Comparison of ENCODE assay signal across 12 mouse cellular contexts in genomic region chr1:23184728-23185127, GRCm38 (mm10).
DNase-seq lines count a peak whose midpoint lies in the region; ATAC-seq and TF ChIP-seq lines count a peak whose summit lies in the region.
"Had no signal": no experiment of that assay in that cellular context is flagged by ENCODE, and none has a peak within 500 bp of the region (broad histone marks: within the 10 kb centered on the region; RNA-seq: fewer than 3 reads in every experiment).

No protein-coding gene starts in this region.

- ATAC-seq in liver, embryonic 15.5 days (ENCODE audit: insufficient read depth), result 0 out of 2 replicates have a peak, but pooled peaks have one; percentile 13
- no peak for ATAC-seq in liver, embryonic 12.5 days
- no peak for ATAC-seq in heart, embryonic 16.5 days (replicated peaks; ENCODE audit: extremely low read depth, insufficient read depth, low FRiP score)
- ATAC-seq in intestine, postnatal 0 days, result no peak
- ATAC-seq in forebrain, postnatal 0 days, result no peak
- no peak for ATAC-seq in forebrain, embryonic 12.5 days (ENCODE audit: low FRiP score)
- ATAC-seq: hindbrain, postnatal 0 days; midbrain, embryonic 15.5 days had no signal

- TF ChIP-seq CTCF in intestine, postnatal 0 days (IDR thresholded peaks at IDR 0.05; ENCODE audit: low read depth), result no peak
- no peak for TF ChIP-seq CTCF in forebrain, postnatal 0 days (IDR thresholded peaks at IDR 0.05; ENCODE audit: low read depth)

- 24% methylated on average over 9 of the region's 9 CpGs for WGBS in liver, embryonic 15.5 days (ENCODE audit: insufficient replicate concordance)
- 29% methylated on average over 9 of the region's 9 CpGs for WGBS in liver, embryonic 12.5 days (ENCODE audit: insufficient replicate concordance)
- WGBS in heart, embryonic 16.5 days, result 58% methylated on average over 9 of the region's 9 CpGs
- WGBS in intestine, postnatal 0 days, result 57% methylated on average over 9 of the region's 9 CpGs
- WGBS in forebrain, postnatal 0 days, result 91% methylated on average over 9 of the region's 9 CpGs
- WGBS in forebrain, embryonic 12.5 days, result 89% methylated on average over 9 of the region's 9 CpGs

- peak; percentile 26 to 63 for DNase-seq in kidney, postnatal 36 days
- DNase-seq in forebrain, postnatal 0 days, result no peak
- DNase-seq: liver; thymus, postnatal 36 days had no signal

- peaks cover under 1% of the 10 kb centered on the region; the same call in 1 of the 2 replicates for H3K4me1 ChIP-seq in liver, embryonic 15.5 days (replicated peaks)
- H3K4me1 ChIP-seq in liver, embryonic 12.5 days, result no peaks in the 10 kb centered on the region
- peaks cover 6% of the 10 kb centered on the region for H3K4me1 ChIP-seq in heart, embryonic 16.5 days (ENCODE audit: control insufficient read depth, insufficient read depth, low read length)
- no peaks in the 10 kb centered on the region; the same call in 1 of the 2 replicates for H3K4me1 ChIP-seq in intestine, postnatal 0 days (replicated peaks; ENCODE audit: control insufficient read depth, insufficient read depth, low read length)
- H3K4me1 ChIP-seq in forebrain, postnatal 0 days (ENCODE audit: insufficient read depth), result no peaks in the 10 kb centered on the region
- H3K4me1 ChIP-seq in forebrain, embryonic 12.5 days, result no peaks in the 10 kb centered on the region
- H3K4me1 ChIP-seq: midbrain, embryonic 15.5 days had no signal

- no peak overlapping the region for H3K4me3 ChIP-seq in liver, embryonic 15.5 days (replicated peaks)
- no peak overlapping the region for H3K4me3 ChIP-seq in liver, embryonic 12.5 days
- H3K4me3 ChIP-seq in heart, embryonic 16.5 days (ENCODE audit: low read length), result no peak overlapping the region
- no peak overlapping the region for H3K4me3 ChIP-seq in intestine, postnatal 0 days (ENCODE audit: low read depth, low read length)
- no peak overlapping the region for H3K4me3 ChIP-seq in forebrain, postnatal 0 days (ENCODE audit: low read depth, low read length)
- no peak overlapping the region for H3K4me3 ChIP-seq in forebrain, embryonic 12.5 days (replicated peaks)
- H3K4me3 ChIP-seq: erythroblast, embryonic 14.5 days; midbrain, embryonic 15.5 days had no signal

- H3K36me3 ChIP-seq in liver, embryonic 15.5 days (replicated peaks), result no peaks in the 10 kb centered on the region
- H3K36me3 ChIP-seq in liver, embryonic 12.5 days, result no peaks in the 10 kb centered on the region
- no peaks in the 10 kb centered on the region for H3K36me3 ChIP-seq in heart, embryonic 16.5 days (ENCODE audit: control insufficient read depth, insufficient read depth)
- H3K36me3 ChIP-seq in intestine, postnatal 0 days (ENCODE audit: control insufficient read depth, insufficient read depth), result no peaks in the 10 kb centered on the region
- no peaks in the 10 kb centered on the region for H3K36me3 ChIP-seq in forebrain, postnatal 0 days (ENCODE audit: insufficient read depth)
- no peaks in the 10 kb centered on the region for H3K36me3 ChIP-seq in forebrain, embryonic 12.5 days (replicated peaks)
- H3K36me3 ChIP-seq: midbrain, embryonic 15.5 days had no signal

- no peaks in the 10 kb centered on the region for H3K9me3 ChIP-seq in liver, embryonic 15.5 days (replicated peaks)
- no peaks in the 10 kb centered on the region for H3K9me3 ChIP-seq in liver, embryonic 12.5 days (replicated peaks)
- H3K9me3 ChIP-seq in heart, embryonic 16.5 days (replicated peaks; ENCODE audit: control insufficient read depth, low read length), result no peaks in the 10 kb centered on the region
- no peaks in the 10 kb centered on the region for H3K9me3 ChIP-seq in intestine, postnatal 0 days (ENCODE audit: control insufficient read depth)
- no peaks in the 10 kb centered on the region for H3K9me3 ChIP-seq in forebrain, postnatal 0 days (ENCODE audit: low read length)
- no peaks in the 10 kb centered on the region for H3K9me3 ChIP-seq in forebrain, embryonic 12.5 days
- H3K9me3 ChIP-seq: midbrain, embryonic 15.5 days had no signal

- H3K27ac ChIP-seq in liver, embryonic 15.5 days (replicated peaks), result no peak overlapping the region
- no peak overlapping the region for H3K27ac ChIP-seq in liver, embryonic 12.5 days
- H3K27ac ChIP-seq in heart, embryonic 16.5 days (ENCODE audit: low read length), result 0 out of 2 replicates have a peak overlapping the region, but pooled peaks have one; percentile 50
- no peak overlapping the region for H3K27ac ChIP-seq in intestine, postnatal 0 days (ENCODE audit: low read depth, low read length)
- H3K27ac ChIP-seq in forebrain, postnatal 0 days (ENCODE audit: low read depth, low read length), result no peak overlapping the region
- H3K27ac ChIP-seq in forebrain, embryonic 12.5 days, result no peak overlapping the region
- H3K27ac ChIP-seq: hindbrain, postnatal 0 days; midbrain, embryonic 15.5 days had no signal

- H3K4me2 ChIP-seq in liver, embryonic 15.5 days, result no peak overlapping the region; the same call in 1 of the 2 replicates
- no peak overlapping the region for H3K4me2 ChIP-seq in liver, embryonic 12.5 days
- H3K4me2 ChIP-seq in heart, embryonic 16.5 days (ENCODE audit: low read depth, low read length), result no peak overlapping the region
- no peak overlapping the region for H3K4me2 ChIP-seq in intestine, postnatal 0 days (replicated peaks; ENCODE audit: low read depth)
- no peak overlapping the region for H3K4me2 ChIP-seq in forebrain, postnatal 0 days (ENCODE audit: low read depth)
- no peak overlapping the region for H3K4me2 ChIP-seq in forebrain, embryonic 12.5 days
- H3K4me2 ChIP-seq: midbrain, embryonic 15.5 days had no signal

- H3K27me3 ChIP-seq in liver, embryonic 15.5 days, result no peaks in the 10 kb centered on the region
- no peaks in the 10 kb centered on the region for H3K27me3 ChIP-seq in liver, embryonic 12.5 days (replicated peaks)
- H3K27me3 ChIP-seq in heart, embryonic 16.5 days (ENCODE audit: control insufficient read depth, insufficient read depth, low read length), result no peaks in the 10 kb centered on the region
- H3K27me3 ChIP-seq in intestine, postnatal 0 days (replicated peaks; ENCODE audit: control insufficient read depth, insufficient read depth, low read length), result no peaks in the 10 kb centered on the region
- H3K27me3 ChIP-seq in forebrain, postnatal 0 days (ENCODE audit: insufficient read depth, low read length), result no peaks in the 10 kb centered on the region
- no peaks in the 10 kb centered on the region for H3K27me3 ChIP-seq in forebrain, embryonic 12.5 days
- H3K27me3 ChIP-seq: midbrain, embryonic 15.5 days had no signal

- H3K9ac ChIP-seq in liver, embryonic 15.5 days, result no peak overlapping the region
- H3K9ac ChIP-seq in liver, embryonic 12.5 days, result no peak overlapping the region
- no peak overlapping the region for H3K9ac ChIP-seq in heart, embryonic 16.5 days (ENCODE audit: low read length)
- H3K9ac ChIP-seq in intestine, postnatal 0 days (ENCODE audit: low read depth, low read length), result no peak overlapping the region
- H3K9ac ChIP-seq in forebrain, postnatal 0 days, result no peak overlapping the region
- H3K9ac ChIP-seq in forebrain, embryonic 12.5 days, result no peak overlapping the region
- H3K9ac ChIP-seq: midbrain, embryonic 15.5 days had no signal
